Mouse (Mus musculus): ENCODE measurements around the gene Plekhh3.
"Not testable (repeated sequence)": the region's sequence is repeated elsewhere in the genome, so short reads cannot be mapped to it uniquely, and the experiment has no call there.

Gene Plekhh3

GRCm38 (mm10) chr11:101171721-101172433, 726 bp upstream of the Plekhh3 start:
- peak in 1 of 2 experiments; percentile 66 for DNase-seq (ENCODE audit: low spot score in 2 of 2)

DNA sequence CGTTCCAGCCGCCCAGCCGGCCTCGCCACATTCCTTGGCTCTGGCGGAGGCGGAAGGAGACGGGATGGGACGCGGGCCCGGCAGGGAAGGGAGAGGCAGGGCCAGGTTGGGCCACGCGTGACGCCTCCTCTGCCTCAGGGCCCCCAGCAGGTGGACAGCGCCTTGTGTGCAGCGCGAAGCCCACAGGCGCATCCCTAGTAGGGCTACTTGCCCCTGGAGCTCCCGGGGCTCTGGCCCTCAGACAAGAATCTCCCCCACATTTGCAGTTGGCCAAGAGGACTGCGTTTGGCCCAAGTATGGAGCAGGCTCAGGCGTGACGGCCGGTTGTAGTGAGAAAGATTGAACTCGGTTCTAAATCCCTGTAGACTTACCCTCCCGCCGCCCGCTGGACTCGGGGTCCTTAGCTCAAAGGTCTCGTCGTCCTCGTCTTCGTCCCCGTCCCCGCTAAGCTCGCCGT, 769 bp downstream of the Plekhh3 start, which contains the start of gene Cntnap1:
TSS of gene Cntnap1 (plus strand) at position 170 of the 457 bp plus-strand sequence.
- peak in 1 of 2 experiments; percentile 72 for DNase-seq (ENCODE audit: low spot score in 2 of 2)

DNA sequence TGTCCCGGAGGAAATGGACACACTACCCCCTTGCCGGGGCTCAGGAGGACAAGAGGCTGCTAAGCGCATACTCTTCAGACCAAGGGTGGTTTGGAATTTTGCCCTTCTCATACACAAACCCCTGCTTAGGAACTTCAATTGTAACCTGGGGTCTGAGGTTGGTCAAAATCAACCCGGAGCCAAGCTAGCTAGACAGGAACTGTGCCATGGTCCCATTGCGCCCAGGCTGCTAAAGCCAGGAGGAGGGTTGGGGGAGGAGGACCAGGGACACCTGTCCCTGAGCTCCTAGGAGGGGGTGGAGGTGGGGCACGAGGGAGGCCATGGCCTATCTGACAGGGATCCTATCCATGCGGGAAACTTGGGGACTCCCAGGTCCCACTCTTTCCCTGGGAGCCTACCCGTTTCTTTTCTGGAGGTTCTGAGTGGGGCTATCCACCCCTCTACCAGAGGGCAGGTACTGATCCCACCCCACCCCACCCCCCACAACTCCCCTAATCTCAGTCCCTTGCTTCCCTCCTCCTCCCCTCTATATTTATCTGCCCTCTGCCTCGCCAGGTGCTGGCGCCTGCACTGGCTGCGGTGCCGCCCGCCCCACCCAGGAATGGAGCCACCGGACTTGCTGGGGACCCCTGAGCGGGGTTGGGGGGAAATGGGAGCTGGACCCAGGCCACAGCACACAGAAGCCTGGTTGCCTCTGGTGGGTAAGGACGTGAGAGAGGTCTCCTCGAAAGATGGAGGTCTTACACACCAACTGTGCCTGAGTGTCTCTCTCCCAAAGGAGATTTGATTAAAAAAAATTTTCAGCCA, 1.6 kb downstream of the Plekhh3 start:
- DNase-seq (ENCODE audit: low spot score in 2 of 2): no peak

GRCm38 (mm10) chr11:101168301-101168980, 2.7 kb downstream of the Plekhh3 start:
- DNase-seq (ENCODE audit: low spot score in 2 of 2): peak in 1 of 2 experiments; percentile 66

GRCm38 (mm10) chr11:101167963-101168300, 3.2 kb downstream of the Plekhh3 start:
- DNase-seq (ENCODE audit: low spot score in 2 of 2): no peak

- DNase-seq (ENCODE audit: low spot score in 2 of 2): no peak
Observed at GRCm38 (mm10) chr11:101167211-101167962, 3.8 kb downstream of the Plekhh3 start.

DNA sequence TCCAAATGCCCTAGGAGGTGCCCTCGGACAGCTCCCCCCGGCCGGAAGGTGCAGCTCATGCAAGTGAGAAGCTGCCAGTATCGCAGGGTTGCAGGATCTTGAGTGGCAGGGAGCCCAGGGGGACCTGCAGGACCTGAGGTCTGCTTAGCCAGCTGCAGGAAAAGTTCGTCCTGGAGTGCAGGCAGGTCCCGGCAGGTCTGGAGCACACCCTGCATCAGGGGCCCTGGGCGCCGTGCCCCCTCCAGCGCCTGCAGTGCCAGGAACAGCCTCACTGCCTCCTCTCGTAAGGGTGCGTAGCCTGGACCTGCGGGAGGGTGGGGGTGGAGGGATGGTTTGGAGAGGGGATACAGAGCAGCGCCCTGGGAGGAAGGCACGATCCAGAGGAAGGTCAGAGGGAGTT, 4.8 kb downstream of the Plekhh3 start:
- DNase-seq (ENCODE audit: low spot score in 2 of 2): no peak

DNA sequence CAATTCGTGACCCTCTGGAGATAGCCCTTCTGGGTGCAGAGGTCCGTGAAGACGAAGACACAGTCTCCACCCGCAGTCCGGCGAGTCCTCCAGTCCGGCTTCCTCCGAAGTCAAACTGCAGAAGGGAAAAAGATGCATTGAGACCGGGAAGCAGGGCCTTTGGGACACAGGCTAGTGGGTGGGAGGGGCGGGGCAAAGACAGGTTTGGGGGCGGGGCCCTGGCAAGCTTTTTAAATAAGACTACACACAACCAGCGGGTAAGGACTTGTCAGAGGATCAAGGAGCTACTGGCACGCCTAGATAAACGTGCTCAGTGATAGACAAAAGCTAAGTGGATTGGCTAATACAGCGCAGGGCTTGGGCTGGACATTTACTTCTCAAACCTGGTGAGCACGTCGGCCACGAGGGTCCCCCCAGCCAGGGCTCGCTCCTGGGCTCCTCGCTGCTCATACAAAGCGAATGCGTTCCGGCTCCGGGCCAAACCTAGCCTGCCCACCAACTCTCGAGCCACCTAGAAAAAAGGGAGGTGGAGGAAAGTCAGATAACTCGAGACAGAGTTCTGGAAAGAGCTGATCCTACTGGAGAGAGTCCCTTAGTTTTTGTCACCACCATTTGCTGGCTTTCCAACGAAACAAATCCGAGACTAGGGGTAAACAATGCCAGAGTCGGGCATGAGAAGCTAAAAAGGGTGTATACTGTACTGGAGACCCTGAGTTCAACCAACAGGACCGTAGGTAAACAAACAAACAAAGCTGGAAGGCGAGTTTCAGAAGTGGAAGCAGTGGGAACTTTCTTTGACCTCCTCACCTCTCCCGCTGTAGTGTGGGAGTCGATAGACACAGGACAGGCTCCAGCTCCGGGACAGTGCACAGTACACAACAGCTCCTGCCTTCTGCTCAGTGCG, 6.2 kb downstream of the Plekhh3 start:
- no peak for DNase-seq (ENCODE audit: low spot score in 2 of 2)

- DNase-seq (ENCODE audit: low spot score in 2 of 2): no peak
Observed at GRCm38 (mm10) chr11:101164351-101164665, 6.8 kb downstream of the Plekhh3 start.

DNA sequence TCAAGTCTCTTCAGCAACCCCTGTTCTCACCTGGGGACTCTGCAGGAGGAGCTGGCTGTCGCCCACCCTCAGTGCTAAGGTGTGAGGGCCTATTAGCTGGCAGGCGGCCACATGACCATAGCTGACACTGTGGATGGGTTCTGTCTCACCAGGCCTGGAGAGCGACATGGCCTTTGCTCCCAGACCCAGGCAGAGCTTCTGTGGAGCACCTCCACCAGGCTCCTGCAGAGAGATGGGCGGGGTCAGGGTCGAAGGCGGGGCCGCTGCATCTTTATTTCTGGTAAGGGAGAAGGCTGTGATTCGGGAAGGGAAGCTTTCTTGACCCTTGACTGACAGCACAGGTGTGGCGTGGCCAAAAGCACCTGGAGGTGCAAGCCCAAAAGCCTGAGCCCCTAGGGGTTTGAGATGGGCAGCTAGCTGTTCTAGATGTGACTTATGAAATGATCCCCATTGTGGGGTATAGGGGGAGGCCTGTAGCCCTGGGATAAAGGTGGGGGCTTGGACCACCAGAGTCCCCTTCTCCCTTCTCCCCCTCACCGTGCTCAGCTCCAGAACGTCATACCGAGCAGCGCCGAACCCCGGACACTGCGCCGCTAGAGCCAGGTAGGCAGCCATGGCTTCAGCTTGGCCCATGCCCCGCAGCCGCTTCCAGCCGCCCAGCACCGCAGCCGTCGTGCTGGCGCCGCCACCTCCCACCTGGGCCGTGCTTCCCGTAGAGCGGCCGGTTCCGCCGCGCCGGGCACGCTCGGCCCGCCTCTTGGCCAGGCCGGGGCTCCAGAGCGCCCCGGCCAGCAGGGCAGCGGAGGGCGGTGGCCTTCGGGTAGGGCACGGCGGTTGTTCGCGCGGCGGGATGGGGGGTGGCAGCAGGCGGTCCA, 7.4 kb downstream of the Plekhh3 start:
- no peak for DNase-seq (ENCODE audit: low spot score in 2 of 2)

DNA sequence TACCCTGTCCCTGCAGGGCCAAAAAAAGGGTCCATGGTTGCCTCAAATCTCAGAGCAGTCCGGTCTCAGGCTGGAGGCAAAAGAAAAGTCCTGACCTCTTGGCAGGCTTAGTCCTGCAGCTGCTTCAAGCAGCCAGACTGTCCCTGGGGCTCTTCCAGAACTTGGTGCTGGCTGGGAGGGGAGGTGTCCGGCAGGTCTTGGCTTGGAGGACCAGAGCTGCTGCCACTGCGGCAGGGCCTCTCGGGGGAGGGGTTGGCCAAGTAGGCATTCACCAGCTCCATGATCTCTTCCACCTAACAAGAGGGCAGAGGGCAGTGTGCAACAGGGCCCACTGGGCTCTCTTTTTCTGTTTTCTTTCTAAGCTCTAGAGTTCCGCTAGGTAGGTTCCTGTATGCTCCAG, 8.4 kb downstream of the Plekhh3 start:
- DNase-seq (ENCODE audit: low spot score in 2 of 2): no peak

- DNase-seq (ENCODE audit: low spot score in 2 of 2): no peak
Observed at GRCm38 (mm10) chr11:101162301-101162700, 8.8 kb downstream of the Plekhh3 start.

DNA sequence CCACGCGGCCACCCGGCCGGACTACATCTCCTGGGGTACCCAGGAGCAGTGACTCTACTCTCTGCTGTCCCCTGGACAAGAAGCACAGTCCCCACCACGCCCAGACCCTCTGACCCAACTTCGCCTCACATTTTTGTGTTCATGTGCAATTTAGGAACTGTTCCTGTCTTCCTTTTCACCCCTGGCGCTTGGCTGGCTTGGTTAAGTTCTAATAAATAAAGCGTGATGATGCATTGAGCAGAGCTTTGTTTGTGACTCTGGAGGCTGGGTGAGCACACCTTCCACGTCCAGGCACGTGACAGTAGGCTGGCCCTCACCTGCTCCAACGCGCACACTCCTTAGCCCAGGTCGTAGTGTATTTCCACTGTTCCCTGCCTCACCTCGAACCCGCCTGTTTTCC, 9.6 kb downstream of the Plekhh3 start:
- no peak for DNase-seq (ENCODE audit: low spot score in 2 of 2)

DNA sequence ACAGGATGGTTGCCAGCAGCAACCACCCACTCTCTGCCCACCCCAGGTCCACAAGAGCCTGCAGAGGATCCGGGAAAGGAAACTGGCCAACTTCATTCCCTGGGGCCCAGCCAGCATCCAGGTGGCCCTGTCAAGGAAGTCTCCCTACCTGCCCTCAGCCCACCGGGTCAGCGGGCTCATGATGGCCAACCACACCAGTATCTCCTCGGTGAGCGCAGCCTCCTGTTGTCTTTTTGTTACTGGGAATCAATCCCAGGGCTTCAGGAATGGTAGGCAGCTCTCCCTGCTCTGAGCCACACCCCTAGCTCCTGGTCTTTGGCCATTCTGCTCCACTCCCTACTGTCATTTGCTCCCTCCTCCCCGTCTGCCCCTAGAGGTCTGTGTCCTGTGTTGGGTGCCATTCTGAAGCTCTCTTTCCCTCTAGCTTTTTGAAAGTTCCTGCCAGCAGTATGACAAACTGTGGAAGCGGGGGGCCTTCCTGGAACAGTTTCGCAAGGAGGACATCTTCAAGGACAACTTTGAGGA, 10.1 kb downstream of the Plekhh3 start:
- not testable (repeated sequence) for DNase-seq (ENCODE audit: low spot score in 2 of 2)

GRCm38 (mm10) chr11:101160151-101160550, 11.0 kb downstream of the Plekhh3 start:
- not testable (repeated sequence) for DNase-seq (ENCODE audit: low spot score in 2 of 2)

DNA sequence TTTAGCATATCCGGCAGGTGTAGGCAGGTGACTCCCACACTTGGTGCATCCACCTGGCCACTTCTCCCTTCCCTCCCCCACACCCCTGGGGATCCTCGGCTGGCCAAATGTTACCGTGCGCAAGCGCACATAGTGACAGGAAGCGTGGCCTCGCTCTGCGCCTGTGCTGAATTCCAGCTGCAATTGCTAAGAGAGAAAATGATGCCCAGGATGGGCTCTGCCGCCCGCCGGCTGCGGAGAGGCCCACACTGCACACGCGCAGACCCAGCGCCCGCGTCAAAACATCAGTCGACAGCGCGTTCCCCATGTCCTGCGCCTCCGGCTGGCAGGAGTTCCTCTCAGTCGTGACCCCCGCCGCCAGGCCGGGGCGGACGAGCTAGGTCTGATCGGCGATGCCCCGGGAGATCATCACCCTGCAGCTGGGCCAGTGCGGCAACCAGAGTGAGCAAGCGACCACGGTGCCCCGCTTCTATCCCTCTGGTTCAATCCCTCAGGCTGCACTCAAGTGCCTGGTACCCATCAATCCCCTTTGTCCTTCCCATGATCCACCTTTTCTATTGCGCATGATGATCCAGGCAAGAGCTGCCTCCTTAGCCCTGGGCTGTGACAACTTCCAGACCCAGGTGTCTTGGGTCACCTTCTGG, 15.3 kb downstream of the Plekhh3 start, which contains the start of gene Tubg2:
TSS of gene Tubg2 (plus strand) at position 180 of the 644 bp plus-strand sequence.
- no peak for DNase-seq (ENCODE audit: low spot score in 2 of 2)

- DNase-seq (ENCODE audit: low spot score in 2 of 2): no peak
Observed at GRCm38 (mm10) chr11:101155151-101155550, 16.0 kb downstream of the Plekhh3 start.

DNA sequence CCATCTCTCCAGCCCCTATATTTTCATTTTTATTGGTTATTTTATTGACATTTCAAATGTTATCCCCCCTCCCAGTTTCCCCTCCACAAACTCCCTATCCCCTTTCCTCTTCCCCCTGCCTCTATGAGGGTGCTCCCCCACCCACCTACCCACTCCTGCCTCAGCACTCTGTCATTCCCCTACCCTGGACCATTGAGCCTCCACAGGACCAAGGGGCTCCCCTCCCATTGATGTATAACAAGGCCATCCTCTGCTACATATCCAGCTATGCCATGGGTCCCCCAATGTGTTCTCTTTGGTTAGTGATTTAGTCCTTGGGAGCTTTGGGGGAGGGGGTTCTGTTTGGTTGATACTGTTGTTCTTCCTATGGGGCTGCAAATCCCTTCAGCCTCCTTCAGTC, 16.5 kb downstream of the Plekhh3 start:
- no peak for DNase-seq (ENCODE audit: low spot score in 2 of 2)

GRCm38 (mm10) chr11:101152825-101153224, 18.3 kb downstream of the Plekhh3 start:
- no peak for DNase-seq (ENCODE audit: low spot score in 2 of 2)
